Mouse (Mus musculus): ENCODE results near the gene Tmem138.

DNA sequence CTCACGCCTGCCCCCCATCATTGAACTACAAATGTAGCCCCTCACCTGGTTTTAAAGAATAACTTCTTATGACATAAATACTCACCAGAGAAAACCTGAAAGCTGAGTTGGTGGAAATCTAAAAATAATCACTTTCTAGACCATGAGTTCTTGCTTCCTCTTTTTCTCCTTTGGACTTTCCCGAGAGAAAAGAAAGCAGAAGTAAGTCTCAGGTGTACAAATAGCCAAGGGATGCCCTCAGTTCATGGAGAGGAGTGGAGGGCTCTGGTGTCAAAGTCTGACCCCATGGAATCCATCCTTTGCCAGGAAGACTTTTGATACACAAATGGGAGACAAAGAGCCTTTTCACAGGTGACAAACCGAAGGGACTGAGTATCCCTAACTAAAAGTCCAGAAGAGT lies 3.6 kb upstream of the Tmem138 start:
- no peak for TF ChIP-seq CTCF (IDR thresholded peaks at IDR 0.05; ENCODE audit: borderline replicate concordance, insufficient read depth, low read depth, low read length)
- TF ChIP-seq POLR2A (IDR thresholded peaks at IDR 0.05; ENCODE audit: borderline replicate concordance, insufficient read depth, low read length) = no peak

Measured in cerebellum, adult 2 months (tissue).